In the genomic region with DNA sequence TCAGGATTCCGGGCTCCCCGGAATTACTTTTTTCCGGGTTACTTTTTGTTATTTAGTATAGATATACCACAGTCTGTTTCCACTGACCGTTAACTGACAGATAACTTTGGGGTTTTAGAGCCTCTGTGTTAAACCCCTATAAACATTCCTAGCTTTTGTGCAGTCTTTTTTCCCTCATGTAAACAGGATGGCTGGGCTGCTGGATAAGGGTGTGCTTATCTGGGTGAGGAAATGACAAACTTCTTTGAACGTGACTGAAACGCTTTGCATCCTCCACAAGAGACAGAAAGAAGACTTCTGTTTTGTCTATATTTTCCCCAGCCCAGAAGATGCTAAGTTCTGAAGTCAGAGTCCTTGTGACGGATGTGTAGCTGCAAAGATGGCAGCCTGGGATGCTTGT, we compare ENCODE assay signal across 14 mouse cellular contexts. TPM values are rescaled to one million over a fixed set of nuclear protein-coding genes. Genes with fewer than 3 reads are reported as not detected.
DNase-seq lines count a peak whose midpoint lies in the region; ATAC-seq lines count a peak whose summit lies in the region.
"Had no signal": no experiment of that assay in that cellular context is flagged by ENCODE, and none has a peak within 500 bp of the region (broad histone marks: within the 10 kb centered on the region; RNA-seq: fewer than 3 reads in every experiment).

No protein-coding gene starts in this region.

- no peak overlapping the region for H3K4me2 ChIP-seq in kidney, embryonic 16.5 days (replicated peaks; ENCODE audit: low read depth, low read length)
- no peak overlapping the region for H3K4me2 ChIP-seq in liver, embryonic 11.5 days
- H3K4me2 ChIP-seq: embryonic facial prominence, embryonic 15.5 days had no signal

- no peaks in the 10 kb centered on the region for H3K36me3 ChIP-seq in kidney, embryonic 16.5 days (ENCODE audit: insufficient read depth, low read length)
- H3K36me3 ChIP-seq in liver, embryonic 11.5 days (ENCODE audit: control insufficient read depth, insufficient read depth, low read length), result no peaks in the 10 kb centered on the region
- H3K36me3 ChIP-seq: embryonic facial prominence, embryonic 15.5 days had no signal

- H3K27ac ChIP-seq in kidney, embryonic 16.5 days (ENCODE audit: low read length), result peak overlapping the region; percentile 71
- H3K27ac ChIP-seq in liver, embryonic 11.5 days (ENCODE audit: low read depth, low read length), result peak overlapping the region; percentile 72
- H3K27ac ChIP-seq: embryonic facial prominence, embryonic 15.5 days had no signal

- peak; percentile 82 for DNase-seq in heart, adult 11 months
- DNase-seq in heart, postnatal 4 days, result no peak
- DNase-seq in kidney, adult 18-20 months, result no peak
- no peak for DNase-seq in liver, embryonic 11.5 days (ENCODE audit: low spot score)
- peak; percentile 57 for DNase-seq in lung, postnatal 10 days
- no peak for DNase-seq in right cerebral cortex, postnatal 36 days (ENCODE audit: low spot score in 2 of 2)
- DNase-seq in retina, embryonic 14.5 days (ENCODE audit: low spot score), result no peak
- DNase-seq: cerebellum, adult 9-10 months; forebrain, postnatal 0 days; gastrocnemius, postnatal 36 days; retina, postnatal 1 day; thymus, postnatal 25 days had no signal

- 58% methylated on average over 7 of the region's 7 CpGs for WGBS in kidney, embryonic 16.5 days
- WGBS in liver, embryonic 11.5 days, result 21% methylated on average over 7 of the region's 7 CpGs

- H3K4me3 ChIP-seq in kidney, embryonic 16.5 days (ENCODE audit: low read length), result no peak overlapping the region
- no peak overlapping the region for H3K4me3 ChIP-seq in liver, embryonic 11.5 days (ENCODE audit: low read depth, low read length)
- H3K4me3 ChIP-seq: embryonic facial prominence, embryonic 15.5 days had no signal

- no peak overlapping the region for H3K9ac ChIP-seq in kidney, embryonic 16.5 days (replicated peaks; ENCODE audit: low read length)
- H3K9ac ChIP-seq in liver, embryonic 11.5 days (ENCODE audit: low read depth, low read length), result no peak overlapping the region
- H3K9ac ChIP-seq: embryonic facial prominence, embryonic 15.5 days; forebrain, postnatal 0 days had no signal

- H3K4me1 ChIP-seq in kidney, embryonic 16.5 days (ENCODE audit: insufficient read depth, low read length), result peaks cover 30% of the 10 kb centered on the region
- peaks cover 27% of the 10 kb centered on the region for H3K4me1 ChIP-seq in liver, embryonic 11.5 days (replicated peaks; ENCODE audit: control insufficient read depth, insufficient read depth, low read length)

- no peaks in the 10 kb centered on the region for H3K9me3 ChIP-seq in kidney, embryonic 16.5 days (ENCODE audit: low read length)
- H3K9me3 ChIP-seq in liver, embryonic 11.5 days (ENCODE audit: control insufficient read depth, low read length), result no peaks in the 10 kb centered on the region
- H3K9me3 ChIP-seq: embryonic facial prominence, embryonic 15.5 days had no signal

- ATAC-seq in kidney, embryonic 16.5 days (ENCODE audit: low FRiP score, low TSS enrichment), result no peak
- ATAC-seq in liver, embryonic 11.5 days (replicated peaks; ENCODE audit: low FRiP score), result peak; percentile 74
- ATAC-seq: forebrain, postnatal 0 days had no signal

- no peaks in the 10 kb centered on the region for H3K27me3 ChIP-seq in kidney, embryonic 16.5 days (ENCODE audit: insufficient read depth, low read length)
- no peaks in the 10 kb centered on the region for H3K27me3 ChIP-seq in liver, embryonic 11.5 days (replicated peaks; ENCODE audit: control insufficient read depth, insufficient read depth, low read length)
- H3K27me3 ChIP-seq: embryonic facial prominence, embryonic 15.5 days had no signal

RNA-seq across cellular contexts. Expression of a gene that starts 10.9 kb away (rescaled TPM):
- total RNA-seq in heart, postnatal 4 days (2021), result 100 to 1,000 TPM; 504 to 641 TPM
- 2,098 and 2,228 TPM in 2 replicates for polyA plus RNA-seq in kidney, embryonic 16.5 days (2015; fragmentation: Nextera tagmentation; extraction: Ambion mirVana)
- 800 and 828 TPM in 2 replicates for polyA plus RNA-seq in liver, embryonic 11.5 days (2014; fragmentation: Nextera tagmentation; extraction: Ambion mirVana)

RNA-seq across cellular contexts. Expression of a gene that starts 18.9 kb away (rescaled TPM):
- total RNA-seq in heart, postnatal 4 days (2021), result 1 to 10 TPM; 4.2 to 8.0 TPM
- polyA plus RNA-seq in kidney, embryonic 16.5 days (2015; fragmentation: Nextera tagmentation; extraction: Ambion mirVana), result 20.6 and 21.6 TPM in 2 replicates
- polyA plus RNA-seq in liver, embryonic 11.5 days (2014; fragmentation: Nextera tagmentation; extraction: Ambion mirVana), result 12.0 and 14.3 TPM in 2 replicates

Comparison
In these comparisons a context has a peak if more than half of its experiments do, and no peak if none do; other contexts are left out.
1. DNase-seq: peak in heart, adult 11 months (single experiment) and lung, postnatal 10 days (single experiment); none in heart, postnatal 4 days (single experiment), kidney, adult 18-20 months (single experiment), liver, embryonic 11.5 days (single experiment), right cerebral cortex, postnatal 36 days (0 of 2) and retina, embryonic 14.5 days (single experiment).